Mouse (Mus musculus): ENCODE results near the gene Abcb9. TPM values are rescaled to one million over a fixed set of nuclear protein-coding genes. Genes with fewer than 3 reads are reported as not detected.
A peak's percentile ranks its signal among the peaks of the same experiment; 100 is the strongest.

The Abcb9 gene
- polyA plus RNA-seq, 1 experiment from 2014 or later, result 10.9 TPM

DNA sequence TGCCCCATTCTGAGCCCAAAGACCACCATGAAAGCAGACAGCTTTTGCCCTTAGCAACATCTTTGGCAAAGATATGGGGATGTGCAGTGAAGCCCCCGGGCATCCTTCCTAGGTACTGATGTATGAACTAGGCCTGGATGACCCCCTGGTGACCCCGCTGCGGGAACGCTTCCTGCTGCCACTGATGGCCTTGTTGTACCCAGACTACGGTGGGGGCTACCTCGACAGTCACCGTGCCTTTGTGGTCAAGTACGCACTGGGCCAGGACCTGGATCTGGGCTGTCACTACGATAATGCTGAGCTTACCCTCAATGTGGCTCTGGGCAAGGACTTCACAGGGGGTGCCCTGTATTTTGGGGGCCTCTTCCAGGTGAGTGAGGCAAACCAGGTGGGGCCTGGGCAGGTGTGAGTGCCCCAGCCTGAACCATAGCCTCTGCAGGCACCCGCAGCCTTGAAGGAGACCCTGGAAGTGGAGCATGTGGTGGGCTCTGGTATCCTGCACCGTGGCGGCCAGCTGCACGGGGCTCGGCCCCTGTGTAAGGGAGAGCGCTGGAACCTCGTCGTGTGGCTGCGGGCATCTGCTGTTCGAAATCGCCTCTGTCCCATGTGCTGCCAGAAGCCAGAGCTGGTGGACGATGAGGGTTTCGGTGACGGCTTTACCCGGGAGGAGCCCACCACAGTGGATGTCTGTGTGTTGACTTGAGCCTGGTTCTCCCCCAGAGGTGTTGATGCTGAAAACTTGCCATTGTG, 18.9 kb upstream of the Abcb9 start:
- no peak overlapping the region for H3K4me2 ChIP-seq (ENCODE audit: low read length)
- peaks cover 22% of the 10 kb centered on the region for H3K4me1 ChIP-seq (ENCODE audit: control insufficient read depth, insufficient read depth, low read length)
- H3K27me3 ChIP-seq (ENCODE audit: control insufficient read depth, insufficient read depth, low read length), result no peaks in the 10 kb centered on the region
- no peaks in the 10 kb centered on the region for H3K9me3 ChIP-seq (ENCODE audit: control insufficient read depth, low read length)
- no peak for DNase-seq
- H3K36me3 ChIP-seq (ENCODE audit: control insufficient read depth, insufficient read depth, low read length), result peaks cover 22% of the 10 kb centered on the region
- no peak overlapping the region for H3K9ac ChIP-seq (replicated peaks; ENCODE audit: low read length)
- no peak for ATAC-seq (ENCODE audit: low FRiP score, low TSS enrichment)
- no peak overlapping the region for H3K27ac ChIP-seq (replicated peaks; ENCODE audit: low read depth, low read length)
- no peak overlapping the region for H3K4me3 ChIP-seq (replicated peaks; ENCODE audit: low read depth, low read length)
- WGBS, result 94% methylated on average over 24 of the region's 24 CpGs

- Histone ChIP-seq H3K27me3 (ENCODE audit: control insufficient read depth, insufficient read depth, low read length) (no peaks in the 10 kb centered on the region), H3K36me3 (ENCODE audit: control insufficient read depth, insufficient read depth, low read length) (peaks cover 8% of the 10 kb centered on the region), H3K9me3 (ENCODE audit: control insufficient read depth, low read length) (no peaks in the 10 kb centered on the region), H3K9ac (replicated peaks; ENCODE audit: low read length) (peak overlapping the region; percentile 70), H3K27ac (replicated peaks; ENCODE audit: low read depth, low read length) (peak overlapping the region; percentile 93; the same call in 1 of the 2 replicates), H3K4me3 (replicated peaks; ENCODE audit: low read depth, low read length) (peak overlapping the region; percentile 88), H3K4me1 (ENCODE audit: control insufficient read depth, insufficient read depth, low read length) (peaks cover 22% of the 10 kb centered on the region), H3K4me2 (ENCODE audit: low read length) (peak overlapping the region; percentile 80)
- peak; percentile 67 for DNase-seq
- WGBS, result 15% methylated on average over 14 of the region's 14 CpGs
- ATAC-seq (ENCODE audit: low FRiP score, low TSS enrichment), result no peak
Observed at GRCm38 (mm10) chr5:124113030-124113429, 17.4 kb upstream of the Abcb9 start.

DNA sequence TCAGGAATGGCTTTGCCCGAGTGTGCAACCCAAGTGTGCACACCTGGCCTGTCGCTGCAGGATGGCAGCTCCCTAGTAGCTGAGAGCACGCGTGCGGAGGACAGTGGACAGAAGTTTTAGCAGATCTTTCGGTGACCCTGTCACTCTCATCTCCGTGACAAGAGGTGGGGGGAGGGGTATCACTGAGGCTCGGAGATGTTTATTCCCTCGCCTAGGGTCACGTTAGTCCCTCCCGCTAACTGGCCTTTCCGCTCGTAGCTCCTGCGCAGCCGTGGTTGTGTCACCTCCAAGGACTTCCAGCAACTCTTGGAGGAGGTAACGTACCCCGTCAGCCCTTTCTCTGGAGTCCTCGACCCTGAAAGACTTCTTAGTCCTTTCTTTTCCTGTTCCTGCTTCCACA, 16.9 kb upstream of the Abcb9 start:
- DNase-seq, result peak; percentile 58
- peak overlapping the region; percentile 80 for H3K4me2 ChIP-seq (ENCODE audit: low read length)

DNA sequence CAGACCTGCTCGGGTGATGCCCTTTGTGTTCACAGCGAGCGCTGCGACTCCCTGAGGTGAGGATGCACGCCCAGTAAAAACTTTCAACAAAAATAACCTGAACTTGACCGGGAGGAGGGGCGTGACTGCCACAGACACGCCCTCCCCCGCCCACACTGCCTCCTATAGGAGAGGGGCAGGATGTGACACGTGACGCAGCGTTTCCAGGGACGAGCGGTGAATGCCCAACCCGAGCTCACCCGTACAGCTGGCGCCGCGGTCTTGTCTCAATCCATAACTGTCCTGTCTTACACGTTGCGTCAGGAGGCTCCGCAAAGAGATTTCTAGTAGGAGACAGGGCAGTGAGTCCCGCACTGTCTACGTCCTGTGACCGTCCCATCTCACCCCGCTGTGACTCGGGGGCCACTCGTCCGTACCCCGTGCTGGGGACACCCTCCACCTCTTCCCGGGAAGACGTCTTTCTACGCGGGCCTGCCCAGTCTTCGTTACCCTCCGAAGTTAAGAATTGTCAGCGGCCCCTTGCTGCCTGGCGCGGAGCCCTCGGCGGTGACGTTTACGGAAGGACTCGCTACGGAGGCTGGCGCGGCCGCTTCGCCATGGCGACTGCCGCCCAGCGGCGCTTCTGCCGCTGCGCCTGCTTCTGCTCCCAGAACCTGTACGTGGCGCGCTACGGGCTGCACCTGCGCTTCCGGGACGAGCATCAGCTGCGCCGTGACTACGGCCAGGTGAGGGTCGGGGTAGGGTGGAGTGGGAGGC, 16.3 kb upstream of the Abcb9 start, which contains the start of gene Ogfod2:
TSS of gene Ogfod2 (plus strand) at position 556 of the 756 bp plus-strand sequence.
- Histone ChIP-seq H3K36me3 (ENCODE audit: control insufficient read depth, insufficient read depth, low read length) (no peaks in the 10 kb centered on the region), H3K4me2 (ENCODE audit: low read length) (peak within 1 kb of the TSS; percentile 80), H3K27me3 (ENCODE audit: control insufficient read depth, insufficient read depth, low read length) (no peaks in the 10 kb centered on the region), H3K9me3 (ENCODE audit: control insufficient read depth, low read length) (no peaks in the 10 kb centered on the region), H3K4me1 (ENCODE audit: control insufficient read depth, insufficient read depth, low read length) (peaks cover 20% of the 10 kb centered on the region), H3K27ac (replicated peaks; ENCODE audit: low read depth, low read length) (peak within 1 kb of the TSS; percentile 93), H3K9ac (replicated peaks; ENCODE audit: low read length) (peak within 1 kb of the TSS; percentile 70), H3K4me3 (replicated peaks; ENCODE audit: low read depth, low read length) (peak within 1 kb of the TSS; percentile 88)
- WGBS, result under 1% methylated on average over 66 of the region's 66 CpGs
- DNase-seq (peak; percentile 98), ATAC-seq (ENCODE audit: low FRiP score, low TSS enrichment) (peak; percentile 96)

More for the DNA sequence above, 16.9 kb upstream of the Abcb9 start:
- WGBS, result under 1% methylated on average over 18 of the region's 18 CpGs
- H3K9ac ChIP-seq (replicated peaks; ENCODE audit: low read length), result peak overlapping the region; percentile 70
- peaks cover 22% of the 10 kb centered on the region for H3K4me1 ChIP-seq (ENCODE audit: control insufficient read depth, insufficient read depth, low read length)
- peak overlapping the region; percentile 93 for H3K27ac ChIP-seq (replicated peaks; ENCODE audit: low read depth, low read length)
- no peaks in the 10 kb centered on the region for H3K27me3 ChIP-seq (ENCODE audit: control insufficient read depth, insufficient read depth, low read length)
- no peak; the same call in 1 of the 2 replicates for ATAC-seq (ENCODE audit: low FRiP score, low TSS enrichment)
- H3K4me3 ChIP-seq (replicated peaks; ENCODE audit: low read depth, low read length), result peak overlapping the region; percentile 88
- no peaks in the 10 kb centered on the region for H3K9me3 ChIP-seq (ENCODE audit: control insufficient read depth, low read length)
- H3K36me3 ChIP-seq (ENCODE audit: control insufficient read depth, insufficient read depth, low read length), result peaks cover 4% of the 10 kb centered on the region; the same call in 1 of the 2 replicates

- Histone ChIP-seq H3K4me1 (ENCODE audit: control insufficient read depth, insufficient read depth, low read length) (peaks cover 14% of the 10 kb centered on the region), H3K9me3 (ENCODE audit: control insufficient read depth, low read length) (no peaks in the 10 kb centered on the region), H3K4me3 (replicated peaks; ENCODE audit: low read depth, low read length) (peak overlapping the region; percentile 88), H3K4me2 (ENCODE audit: low read length) (peak overlapping the region; percentile 80), H3K27ac (replicated peaks; ENCODE audit: low read depth, low read length) (0 out of 2 replicates have a peak overlapping the region, but pooled peaks have one; percentile 93), H3K36me3 (ENCODE audit: control insufficient read depth, insufficient read depth, low read length) (no peaks in the 10 kb centered on the region), H3K27me3 (ENCODE audit: control insufficient read depth, insufficient read depth, low read length) (no peaks in the 10 kb centered on the region), H3K9ac (replicated peaks; ENCODE audit: low read length) (peak overlapping the region; percentile 35; the same call in 1 of the 2 replicates)
- WGBS, result 23% methylated on average over 17 of the region's 17 CpGs
- peak; percentile 60 for DNase-seq
- ATAC-seq (ENCODE audit: low FRiP score, low TSS enrichment), result no peak
Observed at GRCm38 (mm10) chr5:124111077-124111741, 15.6 kb upstream of the Abcb9 start.

DNA sequence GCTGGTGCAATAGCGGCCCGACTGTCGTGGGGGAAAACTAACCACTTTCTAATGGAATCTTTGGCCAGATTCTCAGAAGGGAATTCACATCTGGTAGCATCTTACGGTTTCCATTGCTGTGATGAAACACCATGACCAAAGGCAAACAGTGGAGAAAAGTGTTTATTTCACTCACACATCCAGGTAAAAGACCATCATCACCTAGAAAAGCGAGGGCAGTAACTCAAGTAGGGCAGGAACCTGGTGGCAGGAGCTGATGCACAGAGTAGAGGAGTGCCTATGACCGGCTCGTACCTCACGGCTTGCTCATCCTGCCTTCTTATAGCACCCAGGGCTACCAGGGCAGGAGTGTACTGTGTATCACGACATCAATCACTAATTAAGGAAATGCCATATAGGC, 8.0 kb upstream of the Abcb9 start:
- Histone ChIP-seq H3K4me1 (ENCODE audit: control insufficient read depth, insufficient read depth, low read length) (no peaks in the 10 kb centered on the region), H3K4me2 (ENCODE audit: low read length) (no peak overlapping the region), H3K36me3 (ENCODE audit: control insufficient read depth, insufficient read depth, low read length) (no peaks in the 10 kb centered on the region), H3K27ac (replicated peaks; ENCODE audit: low read depth, low read length) (no peak overlapping the region), H3K9me3 (ENCODE audit: control insufficient read depth, low read length) (no peaks in the 10 kb centered on the region), H3K27me3 (ENCODE audit: control insufficient read depth, insufficient read depth, low read length) (no peaks in the 10 kb centered on the region), H3K4me3 (replicated peaks; ENCODE audit: low read depth, low read length) (no peak overlapping the region), H3K9ac (replicated peaks; ENCODE audit: low read length) (no peak overlapping the region)
- ATAC-seq (ENCODE audit: low FRiP score, low TSS enrichment), result no peak
- DNase-seq, result no peak
- WGBS, result 94% methylated on average over 9 of the region's 9 CpGs

GRCm38 (mm10) chr5:124103020-124103419, 7.4 kb upstream of the Abcb9 start:
- DNase-seq, result no peak

DNA sequence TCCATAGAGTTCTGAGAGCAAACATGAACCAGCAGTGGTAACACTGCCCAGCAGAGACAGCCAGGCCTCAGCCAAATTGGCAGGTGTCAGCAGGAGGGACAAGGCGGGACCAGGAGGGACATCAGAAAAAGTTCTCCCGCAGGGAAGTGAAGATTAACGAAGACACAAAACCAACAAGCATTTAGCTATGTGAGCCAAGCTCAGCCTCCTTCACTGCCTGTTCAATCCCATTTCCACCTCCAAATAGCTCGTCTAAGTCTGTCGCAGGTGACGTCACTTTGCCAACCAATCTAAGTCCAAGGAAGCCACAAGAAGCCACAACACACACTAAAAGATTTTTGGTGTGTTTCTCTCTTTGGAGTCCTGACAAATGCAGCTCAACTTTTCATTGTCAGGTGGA, 6.7 kb upstream of the Abcb9 start:
- no peaks in the 10 kb centered on the region for H3K36me3 ChIP-seq (ENCODE audit: control insufficient read depth, insufficient read depth, low read length)
- 89% methylated on average over 6 of the region's 6 CpGs for WGBS
- no peak overlapping the region for H3K27ac ChIP-seq (replicated peaks; ENCODE audit: low read depth, low read length)
- H3K9me3 ChIP-seq (ENCODE audit: control insufficient read depth, low read length), result no peaks in the 10 kb centered on the region
- H3K27me3 ChIP-seq (ENCODE audit: control insufficient read depth, insufficient read depth, low read length), result no peaks in the 10 kb centered on the region
- H3K4me3 ChIP-seq (replicated peaks; ENCODE audit: low read depth, low read length), result no peak overlapping the region
- no peaks in the 10 kb centered on the region for H3K4me1 ChIP-seq (ENCODE audit: control insufficient read depth, insufficient read depth, low read length)
- DNase-seq, result no peak
- no peak overlapping the region for H3K9ac ChIP-seq (replicated peaks; ENCODE audit: low read length)
- no peak overlapping the region for H3K4me2 ChIP-seq (ENCODE audit: low read length)
- ATAC-seq (ENCODE audit: low FRiP score, low TSS enrichment), result no peak

More at GRCm38 (mm10) chr5:124103020-124103419, 7.4 kb upstream of the Abcb9 start:
- no peak for ATAC-seq (ENCODE audit: low FRiP score, low TSS enrichment)
- Histone ChIP-seq H3K4me3 (replicated peaks; ENCODE audit: low read depth, low read length) (no peak overlapping the region), H3K36me3 (ENCODE audit: control insufficient read depth, insufficient read depth, low read length) (no peaks in the 10 kb centered on the region), H3K27ac (replicated peaks; ENCODE audit: low read depth, low read length) (no peak overlapping the region), H3K9ac (replicated peaks; ENCODE audit: low read length) (no peak overlapping the region), H3K4me1 (ENCODE audit: control insufficient read depth, insufficient read depth, low read length) (no peaks in the 10 kb centered on the region), H3K9me3 (ENCODE audit: control insufficient read depth, low read length) (no peaks in the 10 kb centered on the region), H3K4me2 (ENCODE audit: low read length) (no peak overlapping the region), H3K27me3 (ENCODE audit: control insufficient read depth, insufficient read depth, low read length) (no peaks in the 10 kb centered on the region)
- WGBS, result 87% methylated on average over 3 of the region's 3 CpGs

Data from midbrain, embryonic 14.5 days (tissue).